Mouse (Mus musculus): ENCODE measurements around the gene Gm20918. TPM values are rescaled to one million over a fixed set of nuclear protein-coding genes. Genes with fewer than 3 reads are reported as not detected.
"Not testable (repeated sequence)": the region's sequence is repeated elsewhere in the genome, so short reads cannot be mapped to it uniquely, and the experiment has no call there.

Gene Gm20918
- not detected in 2 replicates for total RNA-seq (2021)
- long read RNA-seq, experiment 1 = 0 reads
- long read RNA-seq, experiment 2 = 0 reads

DNA sequence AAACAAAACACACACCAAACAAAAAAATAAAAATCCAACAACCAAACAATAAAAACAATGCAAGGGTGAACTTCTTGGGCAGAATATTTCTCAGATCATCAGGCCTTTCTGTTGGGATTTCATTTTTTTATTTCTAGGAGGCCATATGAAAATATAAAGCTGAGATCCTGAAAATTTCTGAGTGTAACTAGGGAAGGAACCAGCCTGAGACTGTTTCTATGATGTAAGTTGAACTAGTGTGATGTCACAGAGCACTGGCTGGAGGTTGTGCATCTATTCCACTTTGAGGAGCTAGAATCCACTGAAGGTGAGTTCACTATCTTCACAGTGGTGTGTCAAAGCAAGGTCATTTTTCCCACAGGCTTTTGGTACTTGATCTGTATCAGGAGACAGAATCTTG, at the start of gene Gm20918:
Gm20918 (plus strand) TSS at position 301 of the 400 bp plus-strand sequence.
- not testable (repeated sequence) for DNase-seq

Other genes starting within 250 kb of the Gm20918 start
- not detected in 2 replicates for gene Gm21820, start 205.5 kb downstream of the Gm20918 start, total RNA-seq (2021)